Mouse (Mus musculus): ENCODE results near the gene Rarb. TPM values are rescaled to one million over a fixed set of nuclear protein-coding genes. Genes with fewer than 3 reads are reported as not detected.

Rarb gene
- polyA plus RNA-seq, 2 experiments: 1.7 TPM

DNA sequence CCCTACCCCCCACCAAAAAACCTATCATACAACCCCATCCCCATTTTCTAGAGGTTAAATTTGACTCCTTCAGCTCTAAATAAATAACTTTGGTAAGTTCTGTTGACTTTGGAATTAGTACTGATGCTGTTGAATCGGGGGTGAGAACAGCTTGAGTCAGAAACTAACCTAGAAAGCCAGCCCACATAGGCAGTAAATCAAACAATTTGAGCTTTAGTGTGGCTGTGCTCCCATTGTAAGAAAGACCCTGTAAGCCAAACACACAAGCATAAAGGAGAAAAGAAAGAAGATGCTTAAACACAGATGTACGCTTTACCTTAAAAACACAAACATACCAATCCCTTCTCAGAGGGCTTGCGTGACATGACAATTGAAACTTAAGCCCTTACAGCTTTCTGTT is 140.6 kb downstream of the Rarb start:
- no peaks in the 10 kb centered on the region for H3K4me1 ChIP-seq (replicated peaks; ENCODE audit: control insufficient read depth in 2 of 2, insufficient read depth in 2 of 2, low read length in 1 of 2)
- no peaks in the 10 kb centered on the region for H3K36me3 ChIP-seq (replicated peaks; ENCODE audit: control insufficient read depth, insufficient read depth, low read depth)
- no peak for ATAC-seq (ENCODE audit: insufficient read depth)
- TF ChIP-seq EP300 (IDR thresholded peaks at IDR 0.05; ENCODE audit: low read depth): no peak
- no peak overlapping the region for H3K4me3 ChIP-seq (ENCODE audit: insufficient read depth in 1 of 2, low read depth in 2 of 2, low read length in 2 of 2)
- WGBS (ENCODE audit: insufficient replicate concordance): 60% methylated on average over 3 of the region's 3 CpGs
- H3K27me3 ChIP-seq (ENCODE audit: control insufficient read depth, insufficient read depth, low read length): no peaks in the 10 kb centered on the region
- no peak overlapping the region for H3K9ac ChIP-seq (replicated peaks)
- no peak for DNase-seq (ENCODE audit: low read depth in 3 of 3, low spot score in 3 of 3)
- H3K4me2 ChIP-seq (ENCODE audit: low read depth): no peak overlapping the region
- no peak overlapping the region for H3K27ac ChIP-seq
- H3K9me3 ChIP-seq (ENCODE audit: control insufficient read depth, low read length): no peaks in the 10 kb centered on the region

GRCm38 (mm10) chr14:16677081-16677480 is 141.9 kb downstream of the Rarb start:
- Histone ChIP-seq H3K9me3 (ENCODE audit: control insufficient read depth, low read length) (no peaks in the 10 kb centered on the region), H3K27me3 (ENCODE audit: control insufficient read depth, insufficient read depth, low read length) (no peaks in the 10 kb centered on the region), H3K4me3 (ENCODE audit: insufficient read depth in 1 of 2, low read depth in 2 of 2, low read length in 2 of 2) (no peak overlapping the region), H3K9ac (replicated peaks) (no peak overlapping the region), H3K4me2 (ENCODE audit: low read depth) (no peak overlapping the region), H3K36me3 (replicated peaks; ENCODE audit: control insufficient read depth, insufficient read depth, low read depth) (no peaks in the 10 kb centered on the region), H3K4me1 (replicated peaks; ENCODE audit: control insufficient read depth in 2 of 2, insufficient read depth in 2 of 2, low read length in 1 of 2) (no peaks in the 10 kb centered on the region), H3K27ac (no peak overlapping the region)
- ATAC-seq (ENCODE audit: insufficient read depth) (no peak), DNase-seq (ENCODE audit: low read depth in 3 of 3, low spot score in 3 of 3) (no peak)
- TF ChIP-seq CTCF (IDR thresholded peaks at IDR 0.05; ENCODE audit: low read depth) (no peak), EP300 (IDR thresholded peaks at IDR 0.05; ENCODE audit: low read depth) (no peak)

DNA sequence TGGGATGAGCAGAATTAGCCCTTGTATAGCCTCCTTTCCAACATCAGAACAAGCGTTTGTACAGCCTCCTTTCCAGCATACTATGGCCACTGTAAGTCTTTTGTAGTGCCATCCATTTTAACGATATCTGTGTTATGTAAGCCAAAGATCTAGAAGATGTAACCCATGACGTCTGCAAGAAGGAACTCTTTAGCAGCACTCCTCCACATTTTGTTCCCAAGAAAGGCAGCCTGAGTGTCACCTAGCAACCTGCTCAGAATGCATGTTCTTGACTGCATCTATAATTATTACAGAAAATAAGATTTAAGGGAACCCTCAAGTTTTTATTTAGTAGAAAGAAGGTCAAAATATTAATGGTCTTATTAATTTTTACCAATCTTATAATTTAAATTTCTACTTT is 148.4 kb downstream of the Rarb start:
- H3K27ac ChIP-seq: no peak overlapping the region
- H3K4me2 ChIP-seq (ENCODE audit: low read depth): no peak overlapping the region
- TF ChIP-seq CTCF (IDR thresholded peaks at IDR 0.05; ENCODE audit: low read depth) (no peak), EP300 (IDR thresholded peaks at IDR 0.05; ENCODE audit: low read depth) (no peak)
- no peaks in the 10 kb centered on the region for H3K4me1 ChIP-seq (replicated peaks; ENCODE audit: control insufficient read depth in 2 of 2, insufficient read depth in 2 of 2, low read length in 1 of 2)
- no peak for DNase-seq (ENCODE audit: low read depth in 3 of 3, low spot score in 3 of 3)
- ATAC-seq (ENCODE audit: insufficient read depth): no peak
- no peaks in the 10 kb centered on the region for H3K36me3 ChIP-seq (replicated peaks; ENCODE audit: control insufficient read depth, insufficient read depth, low read depth)
- H3K4me3 ChIP-seq (ENCODE audit: insufficient read depth in 1 of 2, low read depth in 2 of 2, low read length in 2 of 2): no peak overlapping the region
- H3K27me3 ChIP-seq (ENCODE audit: control insufficient read depth, insufficient read depth, low read length): no peaks in the 10 kb centered on the region
- WGBS (ENCODE audit: insufficient replicate concordance): 48% methylated on average over 3 of the region's 3 CpGs
- no peak overlapping the region for H3K9ac ChIP-seq (replicated peaks)
- no peaks in the 10 kb centered on the region for H3K9me3 ChIP-seq (ENCODE audit: control insufficient read depth, low read length)

DNA sequence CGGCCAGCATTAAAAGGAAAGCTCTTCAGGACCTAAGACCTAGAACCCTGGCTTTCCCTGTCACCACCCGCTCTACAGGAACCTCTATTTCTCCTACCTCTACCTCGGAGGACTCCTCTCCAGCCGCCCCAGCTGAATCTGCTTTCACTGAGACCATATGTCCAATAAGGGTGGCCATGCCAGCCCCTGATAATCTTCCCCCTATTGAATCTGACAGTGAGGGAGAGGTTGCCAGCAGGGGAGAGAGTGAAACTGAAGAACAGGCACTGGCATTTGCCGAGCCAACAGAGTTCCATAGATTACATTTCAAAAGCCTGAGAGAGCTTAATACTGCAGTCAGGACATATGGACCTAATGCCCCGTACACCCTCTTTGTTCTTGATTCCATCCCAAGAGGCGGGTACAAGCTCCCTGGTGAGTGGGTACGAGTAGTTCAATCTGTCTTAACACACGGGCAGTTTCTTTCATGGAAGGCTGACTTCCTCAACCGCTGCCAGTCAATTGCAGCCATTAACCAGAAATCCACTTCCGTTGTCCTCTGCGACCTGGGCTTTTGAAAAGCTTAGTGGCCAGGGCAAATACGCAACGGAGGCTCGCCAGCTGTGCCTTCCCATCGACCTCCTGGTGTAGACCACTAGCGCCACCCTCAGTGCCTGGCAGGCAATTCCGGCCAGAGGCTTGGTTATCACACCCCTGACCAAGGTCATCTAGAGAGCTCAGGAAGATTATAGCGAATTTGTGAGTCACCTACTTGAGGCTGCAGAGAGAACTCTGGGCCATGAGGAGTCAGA is 179.6 kb downstream of the Rarb start:
- ATAC-seq (ENCODE audit: insufficient read depth): no peak

DNA sequence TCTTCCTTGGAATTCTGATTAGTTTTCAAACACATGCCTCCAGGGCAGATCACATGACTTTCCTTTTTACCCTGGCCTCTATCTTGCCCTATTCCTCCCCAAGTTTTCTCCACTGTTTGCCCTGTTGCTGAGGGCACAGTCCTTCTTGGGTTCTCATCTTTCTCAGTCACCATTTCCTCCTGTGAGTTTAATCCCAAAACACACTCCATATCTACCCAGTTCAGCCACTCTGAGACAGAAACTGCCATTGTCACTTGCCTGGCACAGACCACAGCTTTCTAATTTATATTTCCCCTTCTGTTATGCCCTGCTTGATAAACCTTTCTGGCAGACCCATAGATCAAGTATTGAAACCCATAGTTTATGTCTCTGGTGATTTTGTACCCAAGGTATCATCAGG is 205.0 kb downstream of the Rarb start:
- Histone ChIP-seq H3K4me3 (ENCODE audit: insufficient read depth in 1 of 2, low read depth in 2 of 2, low read length in 2 of 2) (no peak overlapping the region), H3K9me3 (ENCODE audit: control insufficient read depth, low read length) (no peaks in the 10 kb centered on the region), H3K4me2 (ENCODE audit: low read depth) (no peak overlapping the region), H3K27me3 (ENCODE audit: control insufficient read depth, insufficient read depth, low read length) (no peaks in the 10 kb centered on the region), H3K27ac (no peak overlapping the region), H3K4me1 (replicated peaks; ENCODE audit: control insufficient read depth in 2 of 2, insufficient read depth in 2 of 2, low read length in 1 of 2) (no peaks in the 10 kb centered on the region), H3K9ac (replicated peaks) (no peak overlapping the region), H3K36me3 (replicated peaks; ENCODE audit: control insufficient read depth, insufficient read depth, low read depth) (no peaks in the 10 kb centered on the region)
- TF ChIP-seq CTCF (IDR thresholded peaks at IDR 0.05; ENCODE audit: low read depth) (no peak), EP300 (IDR thresholded peaks at IDR 0.05; ENCODE audit: low read depth) (no peak)
- ATAC-seq (ENCODE audit: insufficient read depth) (no peak), DNase-seq (ENCODE audit: low read depth in 3 of 3, low spot score in 3 of 3) (no peak)

More for the DNA sequence above, 179.6 kb downstream of the Rarb start:
- DNase-seq (ENCODE audit: low read depth in 3 of 3, low spot score in 3 of 3): no peak
- no peak overlapping the region for H3K27ac ChIP-seq
- no peaks in the 10 kb centered on the region for H3K27me3 ChIP-seq (ENCODE audit: control insufficient read depth, insufficient read depth, low read length)
- H3K9ac ChIP-seq (replicated peaks): no peak overlapping the region
- H3K36me3 ChIP-seq (replicated peaks; ENCODE audit: control insufficient read depth, insufficient read depth, low read depth): no peaks in the 10 kb centered on the region
- no peaks in the 10 kb centered on the region; the same call in 1 of the 2 replicates for H3K9me3 ChIP-seq (ENCODE audit: control insufficient read depth, low read length)
- TF ChIP-seq EP300 (IDR thresholded peaks at IDR 0.05; ENCODE audit: low read depth) (no peak), CTCF (IDR thresholded peaks at IDR 0.05; ENCODE audit: low read depth) (no peak)
- H3K4me1 ChIP-seq (replicated peaks; ENCODE audit: control insufficient read depth in 2 of 2, insufficient read depth in 2 of 2, low read length in 1 of 2): no peaks in the 10 kb centered on the region
- H3K4me3 ChIP-seq (ENCODE audit: insufficient read depth in 1 of 2, low read depth in 2 of 2, low read length in 2 of 2): no peak overlapping the region
- no peak overlapping the region for H3K4me2 ChIP-seq (ENCODE audit: low read depth)
- 71% methylated on average over 19 of the region's 19 CpGs for WGBS (ENCODE audit: insufficient replicate concordance)
